Mouse (Mus musculus) left cerebral cortex, adult 9 months (tissue): ENCODE data around the gene Slc12a7.

Experiments used
- DNase-seq, 2 experiments: peaks; one replicate each; pipeline ENCODE4 v3.0.0; 2022; ENCODE audit warnings: low spot score in 2 of 2

The Slc12a7 gene

DNA sequence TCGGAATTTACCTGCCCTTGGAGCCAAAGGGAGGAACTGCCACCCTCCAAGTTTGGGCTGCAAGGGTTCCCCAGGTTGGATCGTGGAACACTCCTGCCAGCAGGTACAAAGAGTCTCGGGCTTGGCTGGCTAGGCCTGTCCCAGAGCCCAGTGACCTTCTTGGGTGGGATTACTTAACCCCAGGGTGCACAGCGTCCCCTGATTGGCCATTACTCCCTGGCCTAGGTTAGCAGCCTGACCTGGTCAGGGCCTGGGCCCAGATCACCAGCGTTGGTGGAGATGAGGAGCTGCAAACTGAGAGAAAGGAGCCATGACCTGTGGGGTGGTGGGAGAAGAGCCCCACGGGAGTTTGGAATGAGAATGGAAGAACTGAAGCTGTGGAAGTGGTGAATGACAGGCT is 30.0 kb downstream of the Slc12a7 start:
- DNase-seq: no peak

DNA sequence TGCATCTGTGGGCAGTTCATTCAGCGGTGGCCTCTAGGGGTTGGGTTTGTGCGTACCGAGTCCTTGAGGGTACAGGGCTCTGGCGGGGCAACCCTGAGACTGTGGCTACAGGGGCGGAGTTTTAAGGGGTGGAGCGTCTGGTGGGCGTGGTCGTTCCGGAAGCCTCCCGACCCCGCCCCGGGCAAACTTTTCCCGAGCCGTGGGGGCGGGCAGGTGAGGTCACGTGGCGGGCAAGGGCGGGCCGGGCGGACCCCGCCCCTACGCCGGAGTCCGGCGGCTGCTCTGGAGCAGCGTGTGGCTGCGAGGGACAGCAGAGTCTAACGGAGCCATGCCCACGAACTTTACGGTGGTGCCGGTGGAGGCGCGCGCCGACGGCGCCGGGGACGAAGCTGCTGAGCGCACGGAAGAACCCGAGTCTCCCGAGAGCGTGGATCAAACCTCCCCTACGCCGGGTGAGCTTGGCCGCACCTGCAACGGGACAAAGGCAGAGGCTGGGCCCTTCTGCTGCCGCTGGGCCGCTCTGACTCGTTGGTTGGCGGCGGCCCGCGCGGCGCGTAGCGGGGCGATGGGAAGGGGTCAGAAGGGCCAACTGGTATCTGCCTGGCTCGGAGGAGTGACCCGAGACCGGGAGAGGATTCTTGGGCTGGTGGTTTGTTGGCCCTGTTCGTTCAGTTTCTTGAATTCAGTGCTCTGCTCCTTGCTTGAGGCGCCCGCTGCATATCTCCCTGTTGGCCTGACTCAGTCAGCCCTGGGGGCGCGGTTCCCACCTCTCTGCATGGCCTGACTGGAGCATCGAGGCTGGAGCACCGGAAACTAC is 30.8 kb downstream of the Slc12a7 start:
- DNase-seq: peak in 1 of 2 experiments; percentile 17

DNA sequence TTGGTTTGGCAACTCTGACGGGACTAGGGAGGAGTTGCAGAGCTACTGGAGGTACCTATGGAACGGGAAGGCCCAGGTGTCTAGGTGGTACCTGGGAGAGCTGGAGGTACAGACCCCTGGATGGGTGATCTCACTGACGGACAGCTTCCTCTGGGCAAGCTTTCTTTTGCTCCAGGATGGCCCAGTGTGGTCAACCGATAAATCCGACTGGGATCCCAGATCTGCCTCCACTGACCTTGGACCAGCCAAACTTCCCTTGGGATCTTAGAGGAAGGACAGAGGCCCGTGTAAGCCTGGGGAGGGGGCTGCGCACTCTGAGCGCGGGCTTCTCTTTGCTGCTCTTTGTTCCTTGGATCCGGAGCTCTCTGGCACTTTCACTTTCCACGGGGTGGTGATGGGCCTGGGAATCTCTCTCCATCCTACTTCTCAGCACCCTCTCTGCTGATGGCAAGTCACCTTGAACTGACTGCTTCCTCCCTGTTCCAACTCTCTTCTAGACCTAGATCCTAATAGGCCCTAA is 31.4 kb downstream of the Slc12a7 start:
- DNase-seq: no peak

DNA sequence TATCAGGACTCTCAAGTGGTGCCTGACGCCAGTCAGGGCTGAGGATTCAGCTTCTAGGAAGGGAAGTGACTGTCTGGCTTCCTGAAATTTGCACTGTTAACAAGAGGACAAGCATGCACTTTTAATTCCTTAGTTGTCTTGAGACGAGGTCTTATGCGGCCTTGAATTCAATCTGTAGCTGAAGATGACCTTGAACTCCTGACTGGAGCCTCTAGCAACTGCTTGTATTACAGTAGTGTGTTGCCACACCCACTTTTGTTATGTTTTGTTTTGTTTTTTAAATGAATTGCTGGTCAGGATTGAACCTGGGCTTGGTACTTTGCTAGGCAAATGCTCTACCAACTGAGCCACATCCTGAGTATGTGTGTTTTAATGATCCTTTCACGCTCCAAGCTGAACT is 32.5 kb downstream of the Slc12a7 start:
- no peak for DNase-seq

DNA sequence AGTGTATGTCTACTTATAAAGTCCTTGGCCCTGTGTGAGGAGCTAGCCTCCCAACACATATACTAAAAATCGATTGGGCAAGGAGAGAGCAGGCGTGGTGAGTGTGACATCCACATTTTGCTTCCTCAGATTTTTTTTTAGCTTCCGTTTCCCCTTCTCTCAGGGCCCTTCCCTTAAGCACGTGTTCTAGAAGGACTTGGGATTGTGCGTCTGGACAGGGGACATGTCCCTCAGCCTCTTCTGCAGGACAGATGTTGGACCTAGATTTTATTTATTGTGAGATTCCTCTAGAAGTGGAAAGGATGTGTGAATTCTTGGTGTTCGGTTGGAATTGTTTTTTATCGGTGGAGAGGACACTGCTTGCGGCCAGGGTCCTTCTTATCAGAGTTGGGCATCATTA is 34.3 kb downstream of the Slc12a7 start:
- DNase-seq: no peak

DNA sequence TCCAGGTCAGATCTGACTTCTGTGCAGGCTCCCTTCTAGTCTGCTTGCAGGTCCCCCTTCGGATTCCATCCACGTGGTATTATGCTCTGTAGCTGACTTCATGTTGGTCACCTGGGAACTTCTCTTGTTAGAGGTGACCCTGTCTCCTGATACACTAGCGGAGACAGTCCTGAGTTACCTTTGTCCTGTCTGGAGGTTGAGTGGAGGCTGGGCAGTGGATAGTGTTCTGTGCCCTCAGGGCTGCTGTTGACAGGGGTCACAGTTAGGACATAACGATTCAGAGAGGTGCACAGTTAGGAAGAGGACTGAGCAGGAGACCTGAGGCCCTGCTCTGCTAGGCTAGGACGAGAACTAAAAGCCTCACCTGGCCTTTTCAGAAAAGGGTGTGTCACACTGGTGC is 34.9 kb downstream of the Slc12a7 start:
- DNase-seq: no peak

DNA sequence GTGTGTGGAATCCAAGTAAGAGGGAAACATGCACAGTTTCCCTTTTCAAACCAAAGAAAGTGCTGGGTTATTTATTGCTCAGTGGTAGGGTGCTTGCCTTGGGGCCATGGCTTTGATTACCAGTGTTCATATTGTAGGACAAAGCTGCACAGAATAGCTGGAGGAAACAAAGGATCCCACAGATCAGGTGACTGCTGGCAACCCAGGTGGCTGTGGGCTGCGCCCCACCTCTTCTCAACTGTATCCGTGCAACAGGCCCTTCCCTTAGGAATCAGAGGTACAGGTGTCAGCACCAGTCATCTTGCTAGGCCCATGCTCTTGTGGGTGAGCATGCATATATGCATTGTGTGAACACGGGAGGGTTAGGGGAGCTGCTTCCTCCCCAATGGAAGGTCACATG is 35.4 kb downstream of the Slc12a7 start:
- DNase-seq: no peak

DNA sequence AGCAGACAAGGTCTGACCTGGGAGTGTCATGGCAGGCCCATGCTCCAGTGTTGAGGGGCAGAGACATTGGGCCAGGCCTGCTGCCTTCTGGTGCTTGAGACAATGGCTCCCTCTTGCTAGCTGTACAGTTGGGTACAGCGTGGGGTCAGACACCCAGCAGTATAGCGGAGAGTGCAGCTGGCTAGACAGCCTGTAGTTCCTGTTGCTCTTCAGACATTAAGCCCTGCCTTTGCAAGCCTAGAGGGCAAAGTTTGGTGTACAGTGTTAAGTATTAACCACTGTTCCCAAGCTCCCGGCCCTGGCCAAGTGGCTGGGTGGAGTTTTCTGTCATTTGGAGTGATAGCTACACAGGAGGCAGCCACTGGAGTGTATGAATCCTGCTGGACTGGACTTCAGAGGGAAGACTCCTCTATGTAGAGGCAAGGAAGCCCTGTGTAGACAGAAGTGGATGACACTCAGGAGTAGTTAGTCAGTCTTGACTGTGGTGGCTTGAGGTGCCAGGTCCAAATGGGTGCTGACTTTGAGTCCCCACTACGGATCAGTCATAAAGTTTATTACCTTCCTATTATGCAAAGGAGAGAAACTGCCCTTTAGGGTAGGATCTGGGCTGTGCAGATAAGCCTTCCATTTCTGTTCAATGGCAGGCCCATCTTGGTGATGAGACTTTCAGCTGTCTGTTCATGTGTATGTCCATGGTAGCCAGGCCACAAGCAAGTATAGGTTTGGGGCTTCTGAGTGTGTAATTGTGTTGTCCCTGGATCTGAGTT is 37.2 kb downstream of the Slc12a7 start:
- no peak for DNase-seq

DNA sequence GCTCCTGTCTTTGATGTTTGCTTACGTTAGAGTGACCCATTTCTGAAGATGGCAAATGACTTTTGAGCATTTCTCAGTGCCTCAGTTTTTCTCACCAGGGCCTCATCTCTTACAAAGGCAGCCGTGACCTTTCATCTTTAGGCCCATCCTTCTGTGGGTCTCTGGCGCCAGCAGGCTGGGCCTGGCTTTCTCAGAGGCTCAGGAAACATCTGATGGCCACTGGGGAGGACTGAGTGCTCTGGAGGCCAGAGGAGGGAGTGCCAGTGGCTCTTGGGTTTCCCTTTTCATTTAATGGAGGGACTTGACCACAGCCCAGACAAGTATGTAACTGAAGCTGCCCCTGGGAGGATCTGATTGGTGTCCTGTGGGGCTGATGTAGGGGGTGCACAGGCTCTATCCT is 38.2 kb downstream of the Slc12a7 start:
- DNase-seq: no peak

DNA sequence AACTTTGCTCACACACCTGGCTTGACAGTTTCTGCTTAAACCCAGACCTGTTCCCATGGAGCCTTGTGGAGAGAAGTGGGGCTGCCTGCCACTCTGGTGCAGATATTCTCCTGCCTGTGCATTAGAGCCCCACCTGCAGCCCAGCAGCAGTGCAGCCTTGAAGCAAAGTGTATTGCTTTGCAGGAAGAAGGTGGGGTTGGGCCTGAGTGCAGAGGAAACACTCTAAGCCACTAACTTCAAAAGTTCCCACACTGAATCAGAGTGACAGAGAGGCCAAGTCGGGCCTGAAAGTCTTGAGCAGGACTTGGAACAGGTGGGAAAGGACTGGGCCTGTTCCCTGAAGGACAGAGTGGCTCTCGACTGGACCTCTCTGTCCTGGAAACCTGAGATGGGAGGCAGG is 39.8 kb downstream of the Slc12a7 start:
- DNase-seq: no peak

DNA sequence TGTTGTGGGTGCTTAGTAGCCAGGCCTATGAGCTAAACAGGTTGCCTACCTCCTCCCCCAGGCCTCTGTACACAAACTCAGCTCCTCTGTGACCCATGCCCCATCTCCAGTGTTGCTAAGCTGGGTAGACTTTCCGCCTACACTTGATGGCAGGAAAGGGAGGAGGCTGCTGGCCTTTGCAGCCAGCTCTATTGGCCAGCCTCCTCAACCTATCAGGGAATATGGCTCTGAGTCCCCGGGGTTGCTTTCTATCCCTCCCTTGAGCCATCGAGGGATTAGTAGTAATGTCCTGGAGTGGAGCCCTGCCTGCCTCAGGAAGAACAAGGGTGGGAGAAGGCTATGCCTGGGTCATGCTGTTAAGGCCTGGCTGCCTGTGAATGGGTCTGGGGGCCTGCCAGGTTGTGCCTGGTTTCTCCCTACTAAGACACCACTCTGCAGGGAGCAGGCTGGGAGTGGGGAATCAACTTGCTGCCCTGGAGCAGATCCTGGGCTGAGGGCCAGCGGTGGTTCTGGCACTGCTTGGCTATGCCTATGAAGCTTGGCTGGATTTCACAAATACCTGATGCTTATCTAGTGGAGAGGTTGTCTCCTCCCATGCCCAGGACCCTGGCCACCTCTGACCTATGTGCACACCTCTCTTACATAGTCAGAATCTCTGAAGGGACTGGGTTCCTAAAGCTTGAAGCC is 40.8 kb downstream of the Slc12a7 start:
- DNase-seq: no peak

DNA sequence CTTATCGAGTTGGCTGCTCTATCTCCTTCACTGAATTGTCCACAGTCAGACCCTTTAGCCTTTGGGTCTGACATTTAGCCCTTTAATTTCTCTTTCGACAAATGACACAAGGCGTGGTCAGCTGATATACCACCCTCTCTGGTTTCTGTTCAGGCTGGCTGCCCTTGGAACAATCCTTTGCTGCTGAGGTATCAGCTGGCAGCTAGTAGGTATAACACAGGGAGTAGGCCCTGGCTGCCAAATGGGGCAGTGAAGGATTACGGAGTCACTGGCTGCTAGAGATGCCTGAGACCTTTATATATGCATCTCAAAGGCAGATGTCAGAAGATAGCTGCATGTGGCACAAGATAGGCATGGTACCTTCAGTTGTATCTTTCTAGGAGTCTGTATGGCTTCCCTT is 42.9 kb downstream of the Slc12a7 start:
- DNase-seq: no peak

DNA sequence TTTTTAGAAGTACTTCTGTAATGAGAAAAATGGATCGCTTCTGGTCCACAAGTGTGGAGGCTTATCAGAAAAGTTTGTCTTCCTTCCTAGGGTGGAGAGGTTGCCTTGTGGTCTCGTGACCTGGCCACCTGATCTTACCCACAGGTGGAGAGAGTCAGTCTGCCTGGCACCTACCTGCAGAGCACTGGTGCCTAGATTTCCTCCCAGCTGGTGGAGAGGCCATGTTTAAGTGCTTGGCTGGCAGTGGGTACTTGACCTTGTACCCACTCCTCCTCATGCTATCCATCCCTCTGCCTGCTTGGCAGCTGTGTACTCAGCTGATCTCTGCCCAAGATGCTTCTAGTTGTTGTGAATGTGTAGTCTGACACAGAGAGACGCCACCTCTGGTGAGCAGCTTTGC is 44.7 kb downstream of the Slc12a7 start:
- no peak for DNase-seq

DNA sequence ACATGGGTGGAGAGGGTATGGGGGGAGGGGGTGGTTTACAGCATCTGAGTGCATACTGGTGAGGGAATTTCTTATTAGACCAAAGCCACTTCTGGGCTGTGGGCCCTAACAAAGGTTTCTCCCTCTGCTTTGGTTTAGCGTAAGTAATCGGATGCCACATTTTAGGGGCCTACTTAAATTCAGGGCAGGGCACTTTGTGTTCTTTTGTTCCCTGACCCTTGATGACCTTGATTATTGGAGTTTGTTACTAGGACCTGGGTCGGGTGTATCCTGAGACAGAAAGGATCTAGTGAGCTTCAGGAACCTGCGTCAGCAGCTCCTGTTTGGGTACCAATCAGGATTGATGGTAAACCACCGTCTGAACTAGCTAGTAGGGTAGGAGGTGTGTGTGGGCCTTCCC is 49.6 kb downstream of the Slc12a7 start:
- DNase-seq: no peak

DNA sequence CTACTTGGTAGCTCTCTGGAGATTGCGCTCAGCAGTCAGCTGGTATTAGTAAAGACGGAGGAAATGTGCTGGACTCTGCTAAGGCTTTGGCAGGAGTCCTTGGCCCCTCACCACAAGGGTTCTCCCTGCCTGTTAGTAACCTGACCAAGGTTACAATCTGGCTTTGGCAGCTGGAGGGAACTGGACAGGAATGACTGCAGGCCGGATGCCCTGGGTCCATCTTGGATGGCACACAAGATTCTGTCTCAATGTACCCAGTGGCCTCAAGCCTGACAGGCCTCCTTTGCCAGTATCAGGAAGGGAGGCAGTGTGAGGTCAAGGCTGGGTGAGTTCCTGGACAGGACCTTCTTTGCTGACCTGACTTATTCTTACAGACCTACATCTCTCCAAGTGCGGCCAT is 59.3 kb downstream of the Slc12a7 start:
- no peak for DNase-seq

DNA sequence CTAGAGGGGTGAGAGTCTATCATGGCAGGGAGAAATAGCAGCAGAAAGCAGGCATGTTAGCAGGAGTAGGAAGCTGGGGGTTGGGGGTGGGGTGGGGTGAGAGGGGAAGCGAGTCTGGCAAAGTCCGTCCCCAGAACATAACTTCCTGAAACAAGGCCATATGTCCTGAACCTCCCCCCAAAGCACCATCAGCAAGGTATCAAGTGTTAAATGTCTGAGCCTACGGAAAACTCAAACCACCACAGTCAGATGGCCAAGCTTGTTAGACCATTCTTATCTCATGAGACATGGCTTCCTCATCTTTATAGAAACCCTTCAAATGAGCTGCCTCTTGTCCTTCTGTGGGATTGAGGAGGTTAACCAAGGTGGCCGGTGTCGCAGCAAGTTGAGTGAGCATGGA is 60.3 kb downstream of the Slc12a7 start:
- no peak for DNase-seq

DNA sequence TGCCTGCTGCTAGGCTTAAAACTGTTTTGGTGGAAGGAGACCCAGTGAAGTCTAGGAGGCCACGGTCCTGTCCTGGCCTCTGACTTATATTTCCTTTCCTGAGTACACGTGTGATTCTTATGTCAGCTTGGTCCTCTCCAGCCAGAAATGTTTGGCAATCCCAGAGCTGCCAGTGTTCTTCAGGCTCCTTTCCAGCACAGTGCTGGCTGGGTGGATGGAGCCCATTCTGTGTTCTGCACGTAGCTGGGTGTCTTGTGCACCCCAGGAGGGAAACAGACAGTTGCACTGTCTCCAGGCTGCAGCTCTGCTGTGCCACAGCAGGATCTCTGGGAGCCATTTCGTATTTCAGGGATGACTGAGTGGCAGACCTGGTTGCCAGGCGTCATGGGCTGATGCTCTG is 66.2 kb downstream of the Slc12a7 start:
- no peak for DNase-seq

DNA sequence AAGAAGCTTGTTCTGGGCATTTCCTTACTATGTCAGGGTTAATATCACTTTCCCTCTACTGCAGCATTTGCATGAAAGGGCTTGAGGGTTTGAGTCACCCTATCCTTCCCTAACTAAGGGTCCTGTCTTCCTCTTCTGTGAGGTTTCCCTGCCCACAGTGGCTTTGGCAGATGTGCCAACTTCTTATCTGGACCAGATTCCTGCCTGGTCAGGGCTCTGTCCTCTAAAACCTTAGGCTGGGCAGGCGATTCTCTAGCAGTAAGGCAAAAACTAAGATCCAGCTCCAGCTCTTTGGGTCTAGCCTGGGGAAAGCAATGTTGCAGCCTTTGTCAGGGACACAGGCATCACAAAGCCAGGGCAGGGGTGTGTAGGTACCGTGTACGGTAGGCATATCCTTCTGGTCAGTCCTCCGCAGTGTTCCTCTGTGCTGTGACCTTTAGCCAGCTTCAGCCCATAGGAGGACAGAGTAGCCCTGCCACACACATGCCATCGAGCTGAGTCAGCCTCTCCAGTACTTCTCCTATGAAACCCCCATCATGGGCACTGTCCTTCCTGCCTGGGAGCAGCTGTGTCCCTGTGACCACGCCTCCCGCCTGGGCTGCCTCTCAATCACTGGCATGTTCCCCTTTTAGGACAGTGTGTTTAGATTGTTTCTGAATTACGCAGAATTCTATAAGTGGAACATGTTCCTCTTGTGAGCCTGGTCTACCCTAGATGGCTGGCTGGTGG is 70.7 kb downstream of the Slc12a7 start:
- DNase-seq: peak; percentile 10 to 20

DNA sequence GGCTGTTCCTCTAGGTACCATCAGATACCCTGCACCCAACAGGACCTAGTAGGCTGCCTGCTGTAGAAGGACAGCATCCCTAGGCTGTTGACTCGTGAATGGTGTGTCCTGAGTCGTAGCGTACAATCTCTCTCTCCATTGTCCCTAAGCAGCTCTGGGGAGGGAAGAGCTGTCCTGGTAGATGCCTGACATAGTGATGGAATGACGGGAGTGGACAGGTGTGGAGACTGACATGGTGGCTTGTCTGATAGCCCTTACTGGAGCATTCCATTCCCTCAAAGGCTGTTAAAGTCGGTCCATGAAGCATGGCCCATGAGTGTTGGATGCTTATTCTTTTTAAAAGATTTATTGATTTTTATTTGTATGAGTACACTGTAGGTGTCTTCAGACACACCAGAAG is 72.0 kb downstream of the Slc12a7 start:
- no peak for DNase-seq

DNA sequence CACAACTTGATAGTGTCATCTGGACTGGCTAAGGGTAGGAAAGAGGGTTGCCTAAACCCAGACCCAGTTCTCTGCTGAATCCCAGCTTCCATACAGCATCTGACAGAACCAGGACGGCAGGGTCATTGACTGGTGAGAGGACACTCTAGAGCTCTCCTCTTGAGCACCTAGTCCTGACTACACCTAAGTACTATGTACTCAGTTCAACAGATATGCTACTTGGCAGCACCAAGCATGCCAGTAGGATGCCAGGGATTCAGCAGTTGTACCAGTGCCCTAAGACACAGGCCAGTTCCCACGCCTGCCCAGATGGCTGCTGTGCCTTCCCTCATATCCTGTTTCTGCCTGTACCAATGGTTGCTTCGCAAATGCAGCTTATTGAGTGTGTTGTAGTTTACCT is 80.0 kb downstream of the Slc12a7 start:
- no peak for DNase-seq

DNA sequence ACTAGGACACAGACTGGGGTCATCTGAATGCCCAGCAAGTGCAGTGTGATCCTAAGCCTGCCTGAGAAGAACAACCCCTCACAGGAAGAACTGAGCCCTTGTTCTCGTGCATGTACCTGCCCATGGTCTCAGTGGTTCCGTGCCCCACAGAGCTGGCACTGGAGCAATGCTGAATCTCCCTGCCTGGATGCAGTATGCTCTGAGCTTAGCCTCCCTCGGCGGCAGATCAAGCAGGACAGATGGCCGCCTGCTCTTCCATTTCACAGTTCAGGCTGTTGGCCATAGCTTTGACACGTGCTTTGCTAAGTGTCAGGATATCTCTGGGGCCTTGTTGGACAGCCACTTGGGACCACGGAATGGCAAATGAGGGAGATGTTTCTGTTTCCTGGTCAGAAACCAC is 81.3 kb downstream of the Slc12a7 start:
- no peak for DNase-seq

DNA sequence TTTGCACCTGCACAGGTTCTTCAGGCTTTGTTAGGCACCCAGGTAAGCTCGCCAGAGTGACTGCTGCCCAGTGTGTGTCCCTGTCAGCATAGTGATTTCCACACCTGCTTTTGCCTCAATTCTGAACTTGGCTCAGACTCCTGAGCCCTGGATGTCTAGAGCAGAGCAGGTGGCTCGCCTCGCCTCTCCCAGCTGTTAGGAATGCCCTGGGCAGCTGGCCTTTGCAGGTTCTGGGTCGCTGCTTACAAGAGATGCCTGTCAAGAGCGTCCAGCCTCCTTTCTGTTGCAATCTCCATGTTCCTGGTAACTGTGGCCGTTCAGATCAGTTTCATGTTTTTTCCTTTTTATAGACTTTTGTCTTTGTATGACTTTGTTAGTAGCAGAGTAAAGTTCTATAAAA is 83.4 kb downstream of the Slc12a7 start:
- no peak for DNase-seq
